Mouse (Mus musculus): Measurements from ENCODE around the gene Rhox4a. TPM values are rescaled to one million over a fixed set of nuclear protein-coding genes. Genes with fewer than 3 reads are reported as not detected.
"Not testable (repeated sequence)": the region's sequence is repeated elsewhere in the genome, so short reads cannot be mapped to it uniquely, and the experiment has no call there.

Rhox4a gene
- polyA plus RNA-seq (2015; fragmentation: Nextera tagmentation; extraction: Ambion mirVana) = not detected in 2 replicates

DNA sequence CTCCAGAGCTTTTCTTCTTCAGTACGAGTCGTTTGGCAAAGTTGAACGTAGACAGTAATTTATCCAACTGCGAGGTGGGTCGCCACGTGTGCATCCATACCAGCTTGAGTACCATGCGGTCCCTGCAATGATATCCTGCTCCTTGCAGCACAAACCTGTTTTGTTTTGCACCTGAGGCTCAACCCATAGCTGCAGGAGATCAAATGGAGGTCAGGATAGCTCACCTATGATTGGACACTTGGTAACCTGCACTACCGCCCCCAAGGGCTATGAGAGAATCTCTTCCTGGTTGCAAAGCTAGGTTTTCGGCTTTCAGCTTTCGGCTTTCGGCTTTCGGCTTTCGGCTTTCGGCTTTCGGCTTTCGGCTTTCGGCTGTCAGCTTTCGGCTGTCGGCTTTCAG, at the start of gene Rhox4a:
Rhox4a (plus strand) TSS at position 301 of the 400 bp plus-strand sequence.
- not testable (repeated sequence) for H3K27me3 ChIP-seq; H3K36me3 ChIP-seq (replicated peaks); H3K4me2 ChIP-seq; H3K4me1 ChIP-seq (replicated peaks); H3K27ac ChIP-seq (replicated peaks); H3K9me3 ChIP-seq (replicated peaks); H3K4me3 ChIP-seq (replicated peaks); ATAC-seq (ENCODE audit: insufficient read depth); H3K9ac ChIP-seq
- 83% methylated on average over 11 of the region's 19 CpGs for WGBS (ENCODE audit: insufficient replicate concordance)

DNA sequence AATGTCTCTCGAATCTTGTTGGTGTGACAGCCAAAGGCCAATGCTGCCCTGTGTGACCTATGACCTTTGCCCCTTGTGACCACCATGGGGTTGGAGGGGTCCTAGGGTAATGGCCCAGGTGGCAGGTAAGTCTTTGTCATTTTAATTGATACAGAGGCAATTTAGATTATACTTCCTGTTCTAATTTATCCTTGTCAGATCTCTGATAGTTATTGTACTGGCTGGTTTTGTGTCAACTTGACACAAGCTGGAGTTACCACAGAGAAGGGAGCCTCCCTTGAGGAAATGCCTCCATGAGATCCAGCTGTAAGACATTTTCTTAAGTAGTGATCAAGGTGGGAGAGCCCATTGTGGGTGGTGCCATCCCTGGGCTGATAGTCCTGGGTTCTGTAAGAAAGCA, 43.0 kb upstream of the Rhox4a start, which contains the start of gene Rhox1:
Rhox1 (minus strand) TSS at position 101 of the 400 bp plus-strand sequence.
- not testable (repeated sequence) for H3K9ac ChIP-seq; H3K4me3 ChIP-seq (replicated peaks); H3K9me3 ChIP-seq (replicated peaks); H3K36me3 ChIP-seq (replicated peaks); ATAC-seq (ENCODE audit: insufficient read depth); H3K4me2 ChIP-seq; H3K27me3 ChIP-seq; H3K27ac ChIP-seq (replicated peaks); H3K4me1 ChIP-seq (replicated peaks)
- 47% methylated on average over 1 of the region's 1 CpGs for WGBS (ENCODE audit: insufficient replicate concordance)

DNA sequence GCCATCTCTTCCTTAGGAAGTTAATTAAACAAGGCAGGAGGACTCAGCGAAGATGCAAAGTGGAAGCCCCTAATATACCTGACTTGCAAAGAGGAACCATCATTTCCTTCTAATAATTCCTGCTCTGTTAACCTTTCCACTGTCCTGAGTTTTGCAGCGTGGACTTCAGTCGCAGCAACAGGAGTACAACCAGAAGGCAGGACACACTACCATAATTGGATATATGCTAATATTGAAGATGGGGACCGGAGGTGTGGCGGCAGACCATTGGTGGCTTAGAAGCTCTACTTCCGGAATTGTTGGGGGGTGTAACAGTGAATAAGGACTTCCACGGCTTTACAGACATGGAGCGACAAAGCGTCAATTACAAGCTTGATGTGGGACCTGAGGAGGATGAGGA, 20.5 kb upstream of the Rhox4a start, which contains the start of gene Rhox2a:
Rhox2a (plus strand) TSS at position 301 of the 400 bp plus-strand sequence.
- H3K9me3 ChIP-seq (replicated peaks); H3K36me3 ChIP-seq (replicated peaks); H3K4me2 ChIP-seq; H3K27me3 ChIP-seq; H3K4me1 ChIP-seq (replicated peaks); H3K9ac ChIP-seq; H3K27ac ChIP-seq (replicated peaks); ATAC-seq (ENCODE audit: insufficient read depth); H3K4me3 ChIP-seq (replicated peaks): not testable (repeated sequence)
- 100% methylated on average over 2 of the region's 9 CpGs for WGBS (ENCODE audit: insufficient replicate concordance)

DNA sequence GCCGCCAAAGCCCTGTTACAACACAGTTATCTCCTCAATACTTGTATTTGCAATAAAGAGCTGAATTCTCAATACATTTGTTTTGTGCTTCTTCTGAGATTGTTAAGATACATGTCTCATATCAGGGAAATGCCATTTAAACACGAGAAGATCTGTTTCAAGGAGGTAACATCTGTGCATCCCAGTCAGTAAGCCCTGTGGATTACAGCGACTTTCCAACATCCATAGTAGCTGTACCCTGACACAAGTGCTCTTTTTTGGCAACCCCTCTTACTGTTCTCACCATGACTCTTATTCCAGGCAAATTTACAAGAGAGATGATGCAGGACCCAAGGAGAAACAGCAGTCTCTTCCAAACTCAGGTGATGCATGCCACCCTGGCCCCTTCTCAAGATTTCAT, 15.5 kb upstream of the Rhox4a start, which contains the start of gene Rhox3a:
Rhox3a (plus strand) TSS at position 301 of the 400 bp plus-strand sequence.
- not testable (repeated sequence) for H3K4me3 ChIP-seq (replicated peaks); ATAC-seq (ENCODE audit: insufficient read depth); H3K9ac ChIP-seq; H3K4me2 ChIP-seq; H3K27ac ChIP-seq (replicated peaks); H3K9me3 ChIP-seq (replicated peaks); H3K36me3 ChIP-seq (replicated peaks); H3K27me3 ChIP-seq; H3K4me1 ChIP-seq (replicated peaks)
- WGBS (ENCODE audit: insufficient replicate concordance) = 83% methylated on average over 1 of the region's 3 CpGs

Other genes starting within 250 kb of the Rhox4a start
- 0.06 and 0.09 TPM in 2 replicates for gene Sowahd, start 216.5 kb upstream of the Rhox4a start, polyA plus RNA-seq (2015; fragmentation: Nextera tagmentation; extraction: Ambion mirVana)
- 219 and 316 TPM in 2 replicates for gene Rpl39, start 179.9 kb upstream of the Rhox4a start, polyA plus RNA-seq (2015; fragmentation: Nextera tagmentation; extraction: Ambion mirVana)
- 8.1 and 8.3 TPM in 2 replicates for gene Upf3b, start 155.0 kb upstream of the Rhox4a start, polyA plus RNA-seq (2015; fragmentation: Nextera tagmentation; extraction: Ambion mirVana)
- 4.9 and 5.1 TPM in 2 replicates for gene Nkap, start 138.5 kb upstream of the Rhox4a start, polyA plus RNA-seq (2015; fragmentation: Nextera tagmentation; extraction: Ambion mirVana)
- gene Akap14, start 96.5 kb upstream of the Rhox4a start, polyA plus RNA-seq (2015; fragmentation: Nextera tagmentation; extraction: Ambion mirVana) = not detected in 2 replicates
- 216 and 235 TPM in 2 replicates for gene Ndufa1, start 74.2 kb upstream of the Rhox4a start, polyA plus RNA-seq (2015; fragmentation: Nextera tagmentation; extraction: Ambion mirVana)
- 2.7 TPM in 2 replicates for gene Rnf113a1, start 74.1 kb upstream of the Rhox4a start, polyA plus RNA-seq (2015; fragmentation: Nextera tagmentation; extraction: Ambion mirVana)
- gene Gm9, start 54.3 kb upstream of the Rhox4a start, polyA plus RNA-seq (2015; fragmentation: Nextera tagmentation; extraction: Ambion mirVana) = not detected in 2 replicates
- gene Rhox1, start 43.1 kb upstream of the Rhox4a start, polyA plus RNA-seq (2015; fragmentation: Nextera tagmentation; extraction: Ambion mirVana) = not detected in 2 replicates
- gene Rhox2a, start 20.4 kb upstream of the Rhox4a start, polyA plus RNA-seq (2015; fragmentation: Nextera tagmentation; extraction: Ambion mirVana) = not detected in 2 replicates
- gene Rhox3a, start 15.4 kb upstream of the Rhox4a start, polyA plus RNA-seq (2015; fragmentation: Nextera tagmentation; extraction: Ambion mirVana) = not detected in 2 replicates
- not detected in 2 replicates for gene Rhox3a2, start 114.7 kb downstream of the Rhox4a start, polyA plus RNA-seq (2015; fragmentation: Nextera tagmentation; extraction: Ambion mirVana)
- not detected in 2 replicates for gene Rhox4a2, start 125.5 kb downstream of the Rhox4a start, polyA plus RNA-seq (2015; fragmentation: Nextera tagmentation; extraction: Ambion mirVana)
- not detected in 2 replicates for gene Rhox2b, start 146.7 kb downstream of the Rhox4a start, polyA plus RNA-seq (2015; fragmentation: Nextera tagmentation; extraction: Ambion mirVana)
- gene Rhox4b, start 167.2 kb downstream of the Rhox4a start, polyA plus RNA-seq (2015; fragmentation: Nextera tagmentation; extraction: Ambion mirVana) = not detected in 2 replicates
- not detected in 2 replicates for gene Rhox2c, start 188.3 kb downstream of the Rhox4a start, polyA plus RNA-seq (2015; fragmentation: Nextera tagmentation; extraction: Ambion mirVana)
- not detected in 2 replicates for gene Rhox3c, start 193.2 kb downstream of the Rhox4a start, polyA plus RNA-seq (2015; fragmentation: Nextera tagmentation; extraction: Ambion mirVana)
- not detected in 2 replicates for gene Rhox4c, start 215.0 kb downstream of the Rhox4a start, polyA plus RNA-seq (2015; fragmentation: Nextera tagmentation; extraction: Ambion mirVana)
- gene Rhox2d, start 228.1 kb downstream of the Rhox4a start, polyA plus RNA-seq (2015; fragmentation: Nextera tagmentation; extraction: Ambion mirVana) = not detected in 2 replicates
- gene Rhox4d, start 249.0 kb downstream of the Rhox4a start, polyA plus RNA-seq (2015; fragmentation: Nextera tagmentation; extraction: Ambion mirVana) = not detected in 2 replicates